Mouse (Mus musculus) spleen, postnatal 10 days (tissue): ENCODE results near the gene Cavin4.
"Not testable (repeated sequence)": the region's sequence is repeated elsewhere in the genome, so short reads cannot be mapped to it uniquely, and the experiment has no call there.

ENCODE experiments used
- DNase-seq, 2 experiments: peaks; one replicate each; pipeline ENCODE4 v3.0.0; 2021 to 2022; ENCODE audit warnings: low spot score in 2 of 2

Cavin4 gene

DNA sequence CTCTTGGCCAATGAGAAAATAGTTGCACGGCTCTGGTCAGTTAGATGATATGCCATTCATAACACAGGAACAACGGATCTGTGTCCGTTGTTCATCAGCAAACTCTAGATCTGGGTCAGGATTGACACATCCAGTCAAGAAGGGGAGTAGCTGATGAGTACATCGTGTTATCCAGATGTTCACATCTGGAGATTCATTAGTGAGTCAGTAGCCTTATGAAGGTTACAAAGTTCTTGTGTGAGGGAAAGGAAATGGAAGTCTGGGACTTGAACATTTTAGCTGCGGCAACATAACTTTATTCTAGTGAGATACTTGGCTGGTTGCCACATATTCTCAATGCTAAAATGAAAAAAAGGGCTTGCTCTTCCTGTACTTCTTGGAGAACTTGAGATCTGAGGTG, 9.6 kb downstream of the Cavin4 start:
- no peak for DNase-seq

DNA sequence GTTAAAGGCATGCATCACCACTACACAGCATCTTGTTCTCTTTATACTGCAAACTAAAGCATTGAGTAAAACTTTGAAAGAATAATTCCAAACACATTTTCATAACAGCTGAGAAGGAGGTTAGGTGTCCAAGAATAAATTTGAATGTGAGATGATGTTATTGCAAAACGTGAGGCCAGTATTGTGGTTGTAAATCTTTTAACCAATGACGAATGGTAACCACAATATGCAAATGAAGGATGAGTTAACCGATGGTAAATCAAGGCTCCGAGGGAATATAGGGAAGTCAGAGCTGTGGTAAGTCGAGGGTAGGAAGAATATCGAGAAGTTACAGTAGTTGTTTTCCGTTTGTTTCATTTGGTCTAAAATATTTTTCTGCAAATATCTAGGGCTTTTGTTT, 11.1 kb downstream of the Cavin4 start:
- no peak for DNase-seq

DNA sequence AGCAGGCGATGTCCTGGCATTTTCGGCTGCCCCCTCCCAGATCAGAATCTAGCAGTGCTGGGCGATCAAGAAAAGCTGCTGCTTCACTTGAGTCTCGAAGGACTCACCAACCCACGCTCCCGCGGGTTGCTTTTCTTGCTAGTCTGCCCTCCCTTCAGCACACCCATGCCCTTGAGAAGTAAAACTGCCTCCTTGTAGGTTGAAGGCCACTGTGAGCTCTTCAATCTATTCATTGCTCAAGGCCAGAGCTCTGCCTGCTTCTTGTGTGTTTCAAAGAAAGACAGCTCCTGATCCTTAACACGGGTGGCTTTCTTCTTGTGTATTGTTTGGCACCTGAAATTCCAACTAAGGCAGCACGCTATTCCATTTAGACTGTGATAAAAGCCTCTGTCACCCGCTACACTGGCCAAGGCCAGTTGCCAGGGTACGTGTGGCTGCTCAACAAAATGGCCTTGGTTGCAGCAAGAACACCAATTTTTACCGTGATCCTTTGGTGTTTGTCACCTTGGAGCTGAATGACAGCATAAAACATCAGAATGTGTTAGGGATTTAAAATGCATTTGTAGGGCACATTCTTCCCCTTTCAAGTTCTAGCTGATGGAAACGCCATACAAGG, 13.4 kb downstream of the Cavin4 start:
- no peak for DNase-seq

DNA sequence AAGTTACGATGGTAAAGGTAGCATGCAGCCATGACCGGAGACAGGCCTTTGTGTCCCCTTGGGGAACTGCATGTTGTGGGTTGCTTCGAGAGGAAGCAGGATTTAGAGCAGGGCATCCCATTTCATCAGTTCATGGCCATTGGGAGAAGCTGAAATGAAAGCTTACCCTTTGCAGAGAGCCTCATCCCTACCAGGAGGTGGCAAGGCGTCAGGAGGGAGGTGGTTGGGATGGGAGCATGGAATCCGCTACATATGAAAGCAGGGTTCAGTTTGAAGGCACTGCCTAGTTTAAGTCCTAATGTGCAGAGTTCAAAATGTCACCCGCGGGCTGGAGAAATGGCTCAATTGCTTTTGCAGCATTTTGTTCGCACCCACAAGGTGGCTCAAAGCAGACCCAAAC, 14.0 kb downstream of the Cavin4 start:
- no peak for DNase-seq

- DNase-seq = no peak
These were observed 14.5 kb downstream of the Cavin4 start for GRCm38 (mm10) chr4:48677812-48678211.

GRCm38 (mm10) chr4:48678793-48679192, 15.5 kb downstream of the Cavin4 start:
- no peak for DNase-seq

DNA sequence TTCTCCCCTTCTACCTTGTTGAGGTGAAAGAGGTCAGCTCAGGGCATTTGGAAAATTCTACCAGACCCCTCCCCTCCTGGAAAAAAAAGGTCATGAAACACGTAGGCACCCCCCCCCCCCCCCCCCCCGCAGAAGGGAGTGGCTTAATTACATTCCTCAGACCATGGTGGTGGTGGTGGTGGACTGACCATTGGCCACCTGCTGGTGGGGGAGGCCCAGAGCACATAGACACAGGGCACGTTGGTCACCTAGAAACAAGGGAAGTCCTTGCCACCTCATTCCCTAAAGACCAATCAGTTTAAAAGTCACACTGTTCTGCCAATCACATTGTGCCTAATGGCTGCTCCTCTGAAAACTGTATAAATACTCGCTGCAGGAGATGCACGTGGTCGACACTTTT, 16.4 kb downstream of the Cavin4 start:
- not testable (repeated sequence) for DNase-seq

- DNase-seq = no peak
These were observed 16.9 kb downstream of the Cavin4 start for GRCm38 (mm10) chr4:48680214-48680613.

DNA sequence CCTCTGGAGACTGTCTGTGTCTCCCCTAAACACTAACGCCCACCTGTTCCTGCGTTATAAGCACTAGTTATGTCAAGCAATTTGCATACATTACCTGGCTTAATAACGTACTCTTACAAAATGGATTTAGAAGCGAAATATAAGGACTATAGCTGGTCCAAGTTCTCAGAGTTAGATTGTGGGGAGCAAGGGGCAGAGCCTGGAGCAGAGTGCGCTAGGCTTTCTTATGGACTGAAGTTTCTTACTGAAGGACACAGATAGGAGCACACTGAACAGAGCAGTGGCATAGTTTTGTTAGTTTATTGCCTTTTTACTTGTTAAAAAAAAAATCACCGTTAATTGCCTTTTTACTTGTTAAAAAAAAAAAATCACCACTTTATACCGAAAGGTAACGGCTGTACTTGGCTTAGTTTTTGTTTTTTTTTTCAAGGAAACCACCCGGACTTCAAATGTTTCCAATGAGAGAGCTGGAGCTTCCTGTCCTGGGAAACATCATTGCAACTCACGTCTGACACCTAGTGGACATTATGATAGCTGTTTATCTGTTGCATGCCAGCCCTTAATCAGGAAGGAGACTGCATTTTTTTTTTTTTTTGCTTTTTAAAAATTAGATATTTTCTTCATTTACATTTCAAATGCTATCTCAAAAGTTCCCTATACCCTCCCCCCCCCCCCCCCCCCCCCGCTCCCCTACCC, 17.5 kb downstream of the Cavin4 start:
- no peak for DNase-seq

DNA sequence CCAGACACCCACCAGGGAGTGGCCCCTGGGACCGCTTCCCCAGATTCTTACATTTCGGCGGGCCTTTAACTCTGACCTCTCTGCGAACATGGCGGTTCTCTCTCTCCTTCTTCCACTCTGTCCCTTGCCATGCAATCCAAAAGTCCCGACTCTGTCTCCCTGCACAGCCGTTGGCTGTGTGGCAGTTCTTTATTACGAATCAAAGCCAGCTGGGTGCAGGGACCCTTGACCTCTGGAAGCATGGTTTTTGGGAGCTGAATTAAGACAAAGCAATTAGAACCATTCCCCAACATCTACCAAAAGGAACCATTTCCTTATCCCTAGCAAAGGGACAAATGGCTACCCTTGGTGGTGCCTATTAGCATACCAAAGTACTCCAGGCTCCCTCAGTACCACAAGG, 19.8 kb downstream of the Cavin4 start:
- DNase-seq = no peak

GRCm38 (mm10) chr4:48683633-48684209, 20.4 kb downstream of the Cavin4 start:
- DNase-seq = not testable (repeated sequence)

GRCm38 (mm10) chr4:48684593-48685187, 21.4 kb downstream of the Cavin4 start:
- no peak for DNase-seq

- no peak for DNase-seq
These were observed 24.8 kb downstream of the Cavin4 start for GRCm38 (mm10) chr4:48688148-48688547.

DNA sequence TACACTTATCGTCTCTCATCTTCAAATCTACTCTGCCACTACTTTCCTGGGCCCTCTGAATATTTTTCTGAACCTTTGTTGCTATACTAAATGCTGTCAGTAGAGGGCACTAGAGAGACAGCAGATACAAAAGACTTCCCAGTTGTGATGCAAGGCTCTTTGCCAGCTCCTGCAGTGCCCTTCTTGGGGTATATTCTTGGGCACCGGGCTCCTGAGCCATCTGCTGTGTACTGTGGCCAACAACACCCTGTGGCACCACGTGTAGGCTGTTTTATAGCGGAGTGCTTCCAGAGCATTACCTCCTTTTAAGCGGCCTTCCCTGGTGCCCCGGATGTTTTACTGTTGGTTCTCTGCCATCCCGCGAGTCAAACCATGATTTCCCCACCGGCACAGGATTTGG, 27.3 kb downstream of the Cavin4 start:
- DNase-seq = peak in 1 of 2 experiments; percentile 4

DNA sequence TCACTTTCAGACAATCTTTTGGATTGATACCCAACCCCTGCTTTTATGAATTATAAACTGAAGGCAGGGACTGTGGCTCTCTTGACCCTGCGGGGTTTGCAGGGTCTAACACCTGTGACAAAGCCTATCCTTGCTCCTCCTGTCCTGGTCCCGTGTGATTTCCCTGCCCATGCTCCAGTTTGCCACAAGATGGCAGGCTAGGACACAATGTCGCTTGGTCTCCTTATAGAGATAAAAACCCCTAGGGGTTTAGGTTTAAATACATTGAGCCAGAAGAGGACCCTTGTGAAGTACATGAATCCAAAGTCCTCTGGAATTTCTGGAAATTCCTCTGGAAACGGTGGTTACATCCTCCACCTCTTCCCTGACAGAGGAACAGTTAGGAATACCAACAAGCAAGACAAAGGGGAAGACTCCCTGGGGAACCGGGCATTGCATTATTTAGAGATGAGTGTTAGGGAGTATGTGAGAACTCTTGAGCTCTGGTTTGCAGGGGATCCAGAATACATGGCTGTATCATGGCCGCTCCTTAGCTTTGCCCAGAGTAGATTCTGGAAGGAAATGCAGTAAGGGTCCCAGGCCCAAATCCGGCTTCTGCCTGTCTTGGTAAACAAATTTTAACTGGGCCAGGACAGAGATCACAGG, 28.6 kb downstream of the Cavin4 start:
- DNase-seq = peak in 1 of 2 experiments; percentile 24

GRCm38 (mm10) chr4:48692736-48693292, 29.5 kb downstream of the Cavin4 start:
- no peak for DNase-seq

- DNase-seq = no peak
These were observed 33.4 kb downstream of the Cavin4 start for GRCm38 (mm10) chr4:48696706-48697105.

- DNase-seq = no peak
These were observed 34.0 kb downstream of the Cavin4 start for GRCm38 (mm10) chr4:48697302-48697701.

- DNase-seq = no peak
These were observed 52.7 kb downstream of the Cavin4 start for GRCm38 (mm10) chr4:48715865-48716650.

DNA sequence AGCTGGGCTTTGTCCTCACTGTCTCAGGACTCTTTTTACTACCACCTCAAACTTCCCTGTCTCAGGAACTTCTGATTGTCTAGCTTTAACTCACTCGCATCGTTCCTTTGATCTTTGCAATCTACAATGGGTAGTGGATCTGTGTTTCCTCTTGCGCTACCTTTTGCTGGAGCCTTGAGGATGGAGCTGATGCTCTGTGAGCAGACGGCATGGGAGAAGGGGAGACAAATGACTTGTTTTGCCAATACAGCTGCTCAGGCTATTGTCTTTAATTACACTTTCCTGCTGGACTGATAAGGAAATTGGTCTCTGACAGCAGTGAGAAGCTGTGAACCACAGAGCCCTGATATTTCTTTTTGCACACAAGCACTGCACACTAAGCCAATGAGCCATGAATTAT, 53.5 kb downstream of the Cavin4 start:
- DNase-seq = no peak
